31 mouse cellular contexts compared by ENCODE assay signal in the genomic region with DNA sequence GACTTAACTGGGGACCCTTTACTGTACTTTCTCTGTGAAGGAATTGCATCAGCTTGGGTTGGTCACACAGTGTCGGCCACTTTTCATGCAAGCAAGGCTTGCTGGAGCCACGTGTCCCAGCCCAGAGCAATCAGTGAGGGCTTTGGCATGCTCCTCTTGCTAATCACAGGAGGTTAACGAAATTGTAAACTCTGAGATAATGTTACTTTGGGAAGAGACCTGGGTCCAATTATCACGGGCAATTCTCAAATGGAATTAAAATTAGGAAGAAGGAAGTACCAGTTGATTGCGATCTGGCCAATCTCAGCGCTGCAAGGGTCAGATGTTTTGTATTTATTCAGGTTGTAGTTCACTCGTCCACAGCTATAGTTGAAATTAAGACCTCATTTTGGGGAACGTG.
DNase-seq lines count a peak whose midpoint lies in the region; ATAC-seq lines count a peak whose summit lies in the region.
"Had no signal": no experiment of that assay in that cellular context is flagged by ENCODE, and none has a peak within 500 bp of the region (broad histone marks: within the 10 kb centered on the region; RNA-seq: fewer than 3 reads in every experiment).

No protein-coding gene starts in this region.

- 61% methylated on average over 8 of the region's 8 CpGs for WGBS in midbrain, embryonic 11.5 days
- 68% methylated on average over 8 of the region's 8 CpGs for whole genome bisulfite sequencing in midbrain, embryonic 16.5 days
- 28% methylated on average over 8 of the region's 8 CpGs for WGBS in embryonic facial prominence, embryonic 10.5 days
- WGBS in embryonic facial prominence, embryonic 14.5 days, result 28% methylated on average over 8 of the region's 8 CpGs
- WGBS in limb, embryonic 11.5 days, result 9% methylated on average over 8 of the region's 8 CpGs

- no peak overlapping the region for H3K4me2 ChIP-seq in midbrain, embryonic 11.5 days
- no peak overlapping the region for H3K4me2 ChIP-seq in midbrain, embryonic 16.5 days (ENCODE audit: low read length)
- no peak overlapping the region for H3K4me2 ChIP-seq in embryonic facial prominence, embryonic 14.5 days (ENCODE audit: low read depth, low read length)
- no peak overlapping the region for H3K4me2 ChIP-seq in limb, embryonic 11.5 days (ENCODE audit: low read depth, severe bottlenecking)
- H3K4me2 ChIP-seq: embryonic facial prominence, embryonic 12.5 days; forebrain, embryonic 13.5 days; heart, embryonic 13.5 days; hindbrain, embryonic 14.5 days had no signal

- H3K27ac ChIP-seq in midbrain, embryonic 11.5 days (ENCODE audit: low read depth, low read length), result no peak overlapping the region
- H3K27ac ChIP-seq in midbrain, embryonic 16.5 days (ENCODE audit: low read length), result no peak overlapping the region
- peak overlapping the region; percentile 25; the same call in 1 of the 2 replicates for H3K27ac ChIP-seq in embryonic facial prominence, embryonic 10.5 days (replicated peaks)
- H3K27ac ChIP-seq in embryonic facial prominence, embryonic 14.5 days (replicated peaks; ENCODE audit: low read depth, low read length), result no peak overlapping the region
- no peak overlapping the region for H3K27ac ChIP-seq in limb, embryonic 11.5 days (replicated peaks; ENCODE audit: low read depth, low read length)
- H3K27ac ChIP-seq: embryonic facial prominence, embryonic 12.5 days; forebrain, embryonic 13.5 days; gastrocnemius, adult 2 months; heart, adult 2 months; heart, embryonic 10.5 days; heart, embryonic 13.5 days; hindbrain, embryonic 14.5 days; hindbrain, postnatal 0 days had no signal

- H3K27me3 ChIP-seq in midbrain, embryonic 11.5 days (ENCODE audit: control insufficient read depth, insufficient read depth, low read length), result no peaks in the 10 kb centered on the region
- H3K27me3 ChIP-seq in midbrain, embryonic 16.5 days (ENCODE audit: control insufficient read depth, insufficient read depth, low read depth, low read length), result no peaks in the 10 kb centered on the region
- no peaks in the 10 kb centered on the region for H3K27me3 ChIP-seq in embryonic facial prominence, embryonic 10.5 days (replicated peaks; ENCODE audit: low read depth, poor library complexity, severe bottlenecking)
- no peaks in the 10 kb centered on the region for H3K27me3 ChIP-seq in embryonic facial prominence, embryonic 14.5 days (replicated peaks; ENCODE audit: control insufficient read depth, insufficient read depth, low read length)
- no peaks in the 10 kb centered on the region for H3K27me3 ChIP-seq in limb, embryonic 11.5 days (ENCODE audit: control insufficient read depth, insufficient read depth, low read length)
- H3K27me3 ChIP-seq: CH12.LX; embryonic facial prominence, embryonic 12.5 days; forebrain, embryonic 13.5 days; heart, embryonic 13.5 days had no signal

- no peak overlapping the region for H3K9ac ChIP-seq in midbrain, embryonic 11.5 days (ENCODE audit: low read length)
- no peak overlapping the region for H3K9ac ChIP-seq in midbrain, embryonic 16.5 days (ENCODE audit: low read depth, low read length)
- no peak overlapping the region for H3K9ac ChIP-seq in embryonic facial prominence, embryonic 14.5 days (ENCODE audit: low read depth, low read length)
- no peak overlapping the region for H3K9ac ChIP-seq in limb, embryonic 11.5 days (ENCODE audit: low read length)
- H3K9ac ChIP-seq: embryonic facial prominence, embryonic 12.5 days; forebrain, embryonic 13.5 days; heart, embryonic 13.5 days; hindbrain, embryonic 14.5 days had no signal

- peaks cover 4% of the 10 kb centered on the region for H3K4me1 ChIP-seq in midbrain, embryonic 11.5 days (ENCODE audit: control insufficient read depth, insufficient read depth, low read length)
- no peaks in the 10 kb centered on the region for H3K4me1 ChIP-seq in midbrain, embryonic 16.5 days (ENCODE audit: control insufficient read depth, insufficient read depth, low read length)
- H3K4me1 ChIP-seq in embryonic facial prominence, embryonic 10.5 days, result peaks cover 27% of the 10 kb centered on the region
- H3K4me1 ChIP-seq in embryonic facial prominence, embryonic 14.5 days (ENCODE audit: control insufficient read depth, insufficient read depth, low read length), result no peaks in the 10 kb centered on the region; the same call in 1 of the 2 replicates
- no peaks in the 10 kb centered on the region for H3K4me1 ChIP-seq in limb, embryonic 11.5 days (ENCODE audit: control insufficient read depth, insufficient read depth, low read length)

- H3K4me3 ChIP-seq in midbrain, embryonic 11.5 days (ENCODE audit: low read depth, low read length), result no peak overlapping the region
- no peak overlapping the region for H3K4me3 ChIP-seq in midbrain, embryonic 16.5 days (ENCODE audit: low read depth, low read length)
- H3K4me3 ChIP-seq in embryonic facial prominence, embryonic 10.5 days, result no peak overlapping the region
- H3K4me3 ChIP-seq in embryonic facial prominence, embryonic 14.5 days (ENCODE audit: low read depth, low read length), result no peak overlapping the region
- no peak overlapping the region for H3K4me3 ChIP-seq in limb, embryonic 11.5 days (ENCODE audit: low read depth, low read length)
- H3K4me3 ChIP-seq: embryonic facial prominence, embryonic 12.5 days; forebrain, embryonic 10.5 days; forebrain, embryonic 13.5 days; gastrocnemius, adult 2 months; heart, adult 2 months; heart, embryonic 10.5 days; heart, embryonic 13.5 days had no signal

- H3K36me3 ChIP-seq in midbrain, embryonic 11.5 days (ENCODE audit: control insufficient read depth, insufficient read depth, low read length), result no peaks in the 10 kb centered on the region
- H3K36me3 ChIP-seq in midbrain, embryonic 16.5 days (ENCODE audit: control insufficient read depth, insufficient read depth, low read length), result no peaks in the 10 kb centered on the region
- H3K36me3 ChIP-seq in embryonic facial prominence, embryonic 10.5 days (replicated peaks), result no peaks in the 10 kb centered on the region
- no peaks in the 10 kb centered on the region for H3K36me3 ChIP-seq in embryonic facial prominence, embryonic 14.5 days (ENCODE audit: control insufficient read depth, insufficient read depth, low read length)
- H3K36me3 ChIP-seq in limb, embryonic 11.5 days (ENCODE audit: control insufficient read depth, insufficient read depth, low read length), result no peaks in the 10 kb centered on the region
- H3K36me3 ChIP-seq: embryonic facial prominence, embryonic 12.5 days; forebrain, embryonic 10.5 days; G1E; heart, embryonic 10.5 days; heart, embryonic 13.5 days had no signal

- H3K9me3 ChIP-seq in midbrain, embryonic 11.5 days (ENCODE audit: control insufficient read depth, low read length), result no peaks in the 10 kb centered on the region
- H3K9me3 ChIP-seq in midbrain, embryonic 16.5 days (replicated peaks; ENCODE audit: control insufficient read depth, low read length, poor library complexity, severe bottlenecking), result no peaks in the 10 kb centered on the region
- no peaks in the 10 kb centered on the region for H3K9me3 ChIP-seq in embryonic facial prominence, embryonic 10.5 days
- H3K9me3 ChIP-seq in embryonic facial prominence, embryonic 14.5 days (ENCODE audit: control insufficient read depth, low read length), result no peaks in the 10 kb centered on the region
- H3K9me3 ChIP-seq in limb, embryonic 11.5 days (ENCODE audit: control insufficient read depth, low read length), result no peaks in the 10 kb centered on the region
- H3K9me3 ChIP-seq: embryonic facial prominence, embryonic 12.5 days; forebrain, embryonic 10.5 days; forebrain, embryonic 13.5 days; heart, embryonic 10.5 days; heart, embryonic 13.5 days had no signal

- ATAC-seq in midbrain, embryonic 11.5 days (ENCODE audit: low FRiP score), result no peak
- ATAC-seq in midbrain, embryonic 16.5 days, result no peak
- ATAC-seq in embryonic facial prominence, embryonic 14.5 days (ENCODE audit: low read depth), result no peak
- no peak for ATAC-seq in limb, embryonic 11.5 days (ENCODE audit: insufficient number of reproducible peaks, low FRiP score, low TSS enrichment, low read depth)
- ATAC-seq: forebrain, embryonic 13.5 days; forebrain, embryonic 16.5 days; hindbrain, postnatal 0 days; intestine, embryonic 16.5 days had no signal

- DNase-seq in midbrain, embryonic 11.5 days (ENCODE audit: low spot score, missing footprints), result peak; percentile 80
- DNase-seq in embryonic facial prominence, embryonic 10.5 days (ENCODE audit: low spot score), result peak; percentile 72
- peak; percentile 62 for DNase-seq in embryonic facial prominence, embryonic 14.5 days (ENCODE audit: low spot score)
- peak; percentile 32 for DNase-seq in limb, embryonic 11.5 days (ENCODE audit: low spot score)
- DNase-seq in retina, postnatal 1 day, result no peak
- DNase-seq in lung, postnatal 25 days (ENCODE audit: low spot score), result no peak
- DNase-seq in adrenal gland, postnatal 4 days (ENCODE audit: low spot score in 2 of 2), result no peak
- DNase-seq: adrenal gland, adult 8-10 months; adrenal gland, postnatal 25 days; B cell, adult 2 months; cerebellum, adult 18-20 months; cerebellum, adult 9-10 months; cerebellum, postnatal 25 days; gastrocnemius, adult 2 months; gastrocnemius, postnatal 14 days; heart, adult 2 months; heart, postnatal 14 days; heart, postnatal 4 days; kidney, adult 18-20 months had no signal

Comparison
In these comparisons a context has a peak if more than half of its experiments do, and no peak if none do; other contexts are left out.
1. DNase-seq: peak in midbrain, embryonic 11.5 days (single experiment), embryonic facial prominence, embryonic 10.5 days (single experiment), embryonic facial prominence, embryonic 14.5 days (single experiment) and limb, embryonic 11.5 days (single experiment); none in retina, postnatal 1 day (single experiment), lung, postnatal 25 days (single experiment) and adrenal gland, postnatal 4 days (0 of 2).